Mouse (Mus musculus): ENCODE measurements around the gene Plekha6. TPM values are rescaled to one million over a fixed set of nuclear protein-coding genes. Genes with fewer than 3 reads are reported as not detected.

The Plekha6 gene
- polyA plus RNA-seq, 1 experiment, result 0.12 TPM

- Histone ChIP-seq H3K4me3 (no peak overlapping the region), H3K79me2 (ENCODE audit: control insufficient read depth, insufficient read depth) (no peaks in the 10 kb centered on the region), H3K27me3 (ENCODE audit: control insufficient read depth, insufficient read depth, insufficient read length) (peaks cover 69% of the 10 kb centered on the region), H3K36me3 (ENCODE audit: control insufficient read depth, insufficient read depth) (no peaks in the 10 kb centered on the region), H3K4me2 (ENCODE audit: low read depth) (no peak overlapping the region), H3ac (ENCODE audit: control insufficient read depth, insufficient read length) (no peak overlapping the region)
- no peak for TF ChIP-seq REST (IDR thresholded peaks at IDR 0.05; ENCODE audit: insufficient read depth, insufficient read length)
- TF ChIP-seq MYOD1 (IDR thresholded peaks at IDR 0.05; ENCODE audit: control insufficient read depth in 1 of 3, insufficient read length in 2 of 3, low read depth in 2 of 3), result no peak
- no peak for TF ChIP-seq POLR2A (IDR thresholded peaks at IDR 0.05; ENCODE audit: insufficient read length, low read depth)
- TF ChIP-seq E2F4 (IDR thresholded peaks at IDR 0.05; ENCODE audit: insufficient read depth), result no peak
- TF ChIP-seq USF1 (IDR thresholded peaks at IDR 0.05; ENCODE audit: low read depth), result no peak
- no peak for TF ChIP-seq TCF3 (IDR thresholded peaks at IDR 0.05; ENCODE audit: insufficient read length, low read depth)
- no peak for TF ChIP-seq CEBPB (IDR thresholded peaks at IDR 0.05; ENCODE audit: insufficient read depth, poor library complexity, severe bottlenecking)
- TF ChIP-seq TCF12 (IDR thresholded peaks at IDR 0.05; ENCODE audit: insufficient read depth, poor library complexity, severe bottlenecking), result no peak
- TF ChIP-seq MAX (IDR thresholded peaks at IDR 0.05; ENCODE audit: low read depth), result no peak
- no peak for TF ChIP-seq POLR2AphosphoS2 (IDR thresholded peaks at IDR 0.05; ENCODE audit: insufficient read length, low read depth)
- TF ChIP-seq SRF (IDR thresholded peaks at IDR 0.05; ENCODE audit: control insufficient read depth, insufficient read length, low read depth), result no peak
- no peak for TF ChIP-seq MYOG (IDR thresholded peaks at IDR 0.05; ENCODE audit: control insufficient read depth in 1 of 3, insufficient read depth in 1 of 3, insufficient read length in 2 of 3, low read depth in 2 of 3)
Observed at GRCm38 (mm10) chr1:133251625-133252034, 87.6 kb downstream of the Plekha6 start.

GRCm38 (mm10) chr1:133252251-133252650 lies 88.2 kb downstream of the Plekha6 start:
- no peak overlapping the region for H3ac ChIP-seq (ENCODE audit: control insufficient read depth, insufficient read length)
- no peaks in the 10 kb centered on the region for H3K79me2 ChIP-seq (ENCODE audit: control insufficient read depth, insufficient read depth)
- H3K27me3 ChIP-seq (ENCODE audit: control insufficient read depth, insufficient read depth, insufficient read length), result peaks cover 69% of the 10 kb centered on the region
- H3K4me2 ChIP-seq (ENCODE audit: low read depth), result no peak overlapping the region
- no peak overlapping the region for H3K4me3 ChIP-seq
- H3K36me3 ChIP-seq (ENCODE audit: control insufficient read depth, insufficient read depth), result no peaks in the 10 kb centered on the region
- TF ChIP-seq POLR2AphosphoS2 (IDR thresholded peaks at IDR 0.05; ENCODE audit: insufficient read length, low read depth) (no peak), MYOD1 (IDR thresholded peaks at IDR 0.05; ENCODE audit: control insufficient read depth in 1 of 3, insufficient read length in 2 of 3, low read depth in 2 of 3) (no peak), POLR2A (IDR thresholded peaks at IDR 0.05; ENCODE audit: insufficient read length, low read depth) (no peak), TCF3 (IDR thresholded peaks at IDR 0.05; ENCODE audit: insufficient read length, low read depth) (no peak), E2F4 (IDR thresholded peaks at IDR 0.05; ENCODE audit: insufficient read depth) (no peak), CEBPB (IDR thresholded peaks at IDR 0.05; ENCODE audit: insufficient read depth, poor library complexity, severe bottlenecking) (no peak), MYOG (IDR thresholded peaks at IDR 0.05; ENCODE audit: control insufficient read depth in 1 of 3, insufficient read depth in 1 of 3, insufficient read length in 2 of 3, low read depth in 2 of 3) (no peak), REST (IDR thresholded peaks at IDR 0.05; ENCODE audit: insufficient read depth, insufficient read length) (no peak)

GRCm38 (mm10) chr1:133252801-133253531 lies 89.0 kb downstream of the Plekha6 start:
- Histone ChIP-seq H3K27me3 (ENCODE audit: control insufficient read depth, insufficient read depth, insufficient read length) (peaks cover 71% of the 10 kb centered on the region), H3K4me2 (ENCODE audit: low read depth) (no peak overlapping the region)
- TF ChIP-seq POLR2AphosphoS2 (IDR thresholded peaks at IDR 0.05; ENCODE audit: insufficient read length, low read depth) (no peak), TCF12 (IDR thresholded peaks at IDR 0.05; ENCODE audit: insufficient read depth, poor library complexity, severe bottlenecking) (no peak), TCF3 (IDR thresholded peaks at IDR 0.05; ENCODE audit: insufficient read length, low read depth) (no peak), MYOD1 (IDR thresholded peaks at IDR 0.05; ENCODE audit: control insufficient read depth in 1 of 3, insufficient read length in 2 of 3, low read depth in 2 of 3) (no peak), MAX (IDR thresholded peaks at IDR 0.05; ENCODE audit: low read depth) (no peak), E2F4 (IDR thresholded peaks at IDR 0.05; ENCODE audit: insufficient read depth) (no peak), POLR2A (IDR thresholded peaks at IDR 0.05; ENCODE audit: insufficient read length, low read depth) (no peak)

GRCm38 (mm10) chr1:133253532-133253866 lies 89.5 kb downstream of the Plekha6 start:
- TF ChIP-seq MAX (IDR thresholded peaks at IDR 0.05; ENCODE audit: low read depth) (no peak), MYOG (IDR thresholded peaks at IDR 0.05; ENCODE audit: control insufficient read depth in 1 of 3, insufficient read depth in 1 of 3, insufficient read length in 2 of 3, low read depth in 2 of 3) (no peak), SRF (IDR thresholded peaks at IDR 0.05; ENCODE audit: control insufficient read depth, insufficient read length, low read depth) (no peak), TCF3 (IDR thresholded peaks at IDR 0.05; ENCODE audit: insufficient read length, low read depth) (no peak), MYOD1 (IDR thresholded peaks at IDR 0.05; ENCODE audit: control insufficient read depth in 1 of 3, insufficient read length in 2 of 3, low read depth in 2 of 3) (no peak), TCF12 (IDR thresholded peaks at IDR 0.05; ENCODE audit: insufficient read depth, poor library complexity, severe bottlenecking) (no peak), E2F4 (IDR thresholded peaks at IDR 0.05; ENCODE audit: insufficient read depth) (no peak)
- no peak overlapping the region for H3K4me2 ChIP-seq (ENCODE audit: low read depth)
- no peaks in the 10 kb centered on the region for H3K79me2 ChIP-seq (ENCODE audit: control insufficient read depth, insufficient read depth)

More at GRCm38 (mm10) chr1:133252801-133253531, 89.0 kb downstream of the Plekha6 start:
- Histone ChIP-seq H3ac (ENCODE audit: control insufficient read depth, insufficient read length) (no peak overlapping the region), H3K36me3 (ENCODE audit: control insufficient read depth, insufficient read depth) (no peaks in the 10 kb centered on the region), H3K79me2 (ENCODE audit: control insufficient read depth, insufficient read depth) (no peaks in the 10 kb centered on the region), H3K4me3 (no peak overlapping the region)

GRCm38 (mm10) chr1:133254226-133254625 lies 90.2 kb downstream of the Plekha6 start:
- TF ChIP-seq CEBPB (IDR thresholded peaks at IDR 0.05; ENCODE audit: insufficient read depth, poor library complexity, severe bottlenecking), result no peak
- TF ChIP-seq REST (IDR thresholded peaks at IDR 0.05; ENCODE audit: insufficient read depth, insufficient read length), result no peak
- no peak for TF ChIP-seq MYOD1 (IDR thresholded peaks at IDR 0.05; ENCODE audit: control insufficient read depth in 1 of 3, insufficient read length in 2 of 3, low read depth in 2 of 3)
- no peak overlapping the region for H3K4me3 ChIP-seq
- H3K27me3 ChIP-seq (ENCODE audit: control insufficient read depth, insufficient read depth, insufficient read length), result peaks cover 83% of the 10 kb centered on the region
- no peak overlapping the region for H3ac ChIP-seq (ENCODE audit: control insufficient read depth, insufficient read length)
- H3K79me2 ChIP-seq (ENCODE audit: control insufficient read depth, insufficient read depth), result no peaks in the 10 kb centered on the region
- H3K36me3 ChIP-seq (ENCODE audit: control insufficient read depth, insufficient read depth), result no peaks in the 10 kb centered on the region
- no peak overlapping the region for H3K4me2 ChIP-seq (ENCODE audit: low read depth)

More at GRCm38 (mm10) chr1:133253532-133253866, 89.5 kb downstream of the Plekha6 start:
- peaks cover 76% of the 10 kb centered on the region for H3K27me3 ChIP-seq (ENCODE audit: control insufficient read depth, insufficient read depth, insufficient read length)
- H3K36me3 ChIP-seq (ENCODE audit: control insufficient read depth, insufficient read depth), result no peaks in the 10 kb centered on the region
- no peak overlapping the region for H3K4me3 ChIP-seq
- no peak overlapping the region for H3ac ChIP-seq (ENCODE audit: control insufficient read depth, insufficient read length)

Data from myocyte (in vitro differentiated cells).